Mouse (Mus musculus) intestine, postnatal 0 days (tissue): ENCODE results near the gene Swi5. TPM values are rescaled to one million over a fixed set of nuclear protein-coding genes. Genes with fewer than 3 reads are reported as not detected.

ENCODE experiments used
- ATAC-seq: fragments of 200-750 bp; cut with Nextera tagmentation; 2 replicates; pipeline ENCODE4 v1.8.0; 2017; ENCODE audit warnings: mild to moderate bottlenecking, moderate TSS enrichment, moderate library complexity
- H3K27ac ChIP-seq: fragments of 300-500 bp; sonication (generic); 2 replicates; pipeline ENCODE4 v1.5.1; 2014; ENCODE audit warnings: mild to moderate bottlenecking, low read depth, low read length, moderate library complexity
- H3K27me3 ChIP-seq: fragments of 300-500 bp; sonication (generic); replicated peaks from 2 replicates; pipeline ENCODE4 v1.6.1; 2014; ENCODE audit warnings: low read length, mixed read lengths; ENCODE audit not compliant: control insufficient read depth, insufficient read depth
- H3K36me3 ChIP-seq: fragments of 300-500 bp; sonication (generic); 2 replicates; pipeline ENCODE4 v1.6.1; 2014; ENCODE audit warnings: mild to moderate bottlenecking, moderate library complexity; ENCODE audit not compliant: control insufficient read depth, insufficient read depth
- H3K4me1 ChIP-seq: fragments of 300-500 bp; sonication (generic); replicated peaks from 2 replicates; pipeline ENCODE4 v1.6.1; 2014; ENCODE audit warnings: antibody characterized with exemption, low read length, mixed read lengths; ENCODE audit not compliant: control insufficient read depth, insufficient read depth
- H3K4me2 ChIP-seq: fragments of 300-500 bp; sonication (generic); replicated peaks from 2 replicates; pipeline ENCODE4 v1.6.1; 2014; ENCODE audit warnings: low read depth, mild to moderate bottlenecking, moderate library complexity
- H3K4me3 ChIP-seq: fragments of 300-500 bp; sonication (generic); 2 replicates; pipeline ENCODE4 v1.5.1; 2014; ENCODE audit warnings: low read depth, low read length
- H3K9ac ChIP-seq: fragments of 300-500 bp; sonication (generic); 2 replicates; pipeline ENCODE4 v1.6.1; 2014; ENCODE audit warnings: mild to moderate bottlenecking, low read depth, low read length
- H3K9me3 ChIP-seq: fragments of 300-500 bp; sonication (generic); 2 replicates; pipeline ENCODE4 v1.6.1; 2016; ENCODE audit warnings: mixed run types; ENCODE audit not compliant: control insufficient read depth
- CTCF ChIP-seq: sonication (generic); IDR thresholded peaks from 2 replicates; pipeline ENCODE4 v1.5.1; 2016; ENCODE audit warnings: low read depth, mild to moderate bottlenecking, control low read depth, antibody characterized with exemption, moderate library complexity
- WGBS: fragments of 180-500 bp; shearing (Covaris S2); extraction: QIAGEN DNeasy Blood & Tissue Kit; methylation state at CpG from one replicate; pipeline ENCODE4 v1.1.7; 2014; 5-methylcytosine and 5-hydroxymethylcytosine counted together
- polyA plus RNA-seq: library from polyadenylated mRNA; unstranded; fragments of >200 nt; fragmentation: Nextera tagmentation; extraction: Ambion mirVana; gene quantifications from 2 replicates; pipeline ENCODE4 v1.2.1, GENCODE M21; 2015

Swi5 gene
- polyA plus RNA-seq, 1 experiment from 2014 or later: 271 TPM

DNA sequence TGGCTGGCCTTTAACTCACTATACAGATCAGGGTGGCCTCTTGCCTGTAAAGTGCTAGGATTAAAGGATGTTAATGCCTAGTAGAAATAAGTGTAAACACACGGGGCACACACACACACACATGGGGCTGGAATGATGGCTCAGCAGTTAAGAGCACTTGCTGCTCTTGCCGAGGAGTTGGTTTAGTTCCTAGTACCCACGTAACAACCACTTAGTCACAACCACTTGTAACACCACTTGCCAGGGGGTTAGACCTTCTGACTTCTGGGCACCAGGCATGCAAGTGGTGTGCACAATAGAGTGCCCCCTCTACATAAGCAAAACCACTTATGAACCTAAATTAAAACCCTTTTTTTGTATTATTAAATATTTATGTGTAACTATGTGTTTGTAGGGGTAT lies 3.9 kb downstream of the Swi5 start:
- H3K27me3 ChIP-seq: no peaks in the 10 kb centered on the region
- H3K36me3 ChIP-seq: peaks cover 30% of the 10 kb centered on the region
- no peaks in the 10 kb centered on the region for H3K9me3 ChIP-seq
- 67% methylated on average over 3 of the region's 3 CpGs for WGBS
- H3K4me3 ChIP-seq: no peak overlapping the region
- H3K27ac ChIP-seq: no peak overlapping the region
- no peak for ATAC-seq
- H3K9ac ChIP-seq: no peak overlapping the region
- no peaks in the 10 kb centered on the region for H3K4me1 ChIP-seq
- no peak overlapping the region for H3K4me2 ChIP-seq
- TF ChIP-seq CTCF: no peak

DNA sequence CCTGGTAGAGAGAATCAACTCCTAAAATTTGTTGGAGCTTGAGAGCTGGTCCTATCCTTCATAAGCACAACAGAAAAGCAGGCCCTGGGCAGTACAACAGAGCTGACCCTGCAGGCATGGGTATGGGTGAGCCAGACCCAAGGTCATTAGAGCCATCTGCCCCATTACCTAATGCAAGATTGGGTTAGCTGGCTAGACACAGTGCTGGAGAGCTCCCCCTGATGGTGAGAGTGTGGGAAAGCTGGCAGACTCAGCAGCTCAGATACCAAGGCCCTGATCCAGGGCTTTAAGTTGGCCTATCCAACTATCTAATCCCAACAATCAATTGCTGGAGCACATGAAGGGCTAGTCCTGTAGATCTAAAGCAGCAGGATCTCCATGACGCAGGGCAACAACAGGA lies 5.1 kb downstream of the Swi5 start:
- Histone ChIP-seq H3K4me1 (no peaks in the 10 kb centered on the region), H3K9ac (no peak overlapping the region), H3K27ac (no peak overlapping the region), H3K4me2 (no peak overlapping the region), H3K27me3 (no peaks in the 10 kb centered on the region), H3K36me3 (peaks cover 42% of the 10 kb centered on the region), H3K4me3 (no peak overlapping the region), H3K9me3 (no peaks in the 10 kb centered on the region)
- no peak for ATAC-seq
- 77% methylated on average over 1 of the region's 1 CpGs for WGBS
- TF ChIP-seq CTCF: peak; percentile 87

DNA sequence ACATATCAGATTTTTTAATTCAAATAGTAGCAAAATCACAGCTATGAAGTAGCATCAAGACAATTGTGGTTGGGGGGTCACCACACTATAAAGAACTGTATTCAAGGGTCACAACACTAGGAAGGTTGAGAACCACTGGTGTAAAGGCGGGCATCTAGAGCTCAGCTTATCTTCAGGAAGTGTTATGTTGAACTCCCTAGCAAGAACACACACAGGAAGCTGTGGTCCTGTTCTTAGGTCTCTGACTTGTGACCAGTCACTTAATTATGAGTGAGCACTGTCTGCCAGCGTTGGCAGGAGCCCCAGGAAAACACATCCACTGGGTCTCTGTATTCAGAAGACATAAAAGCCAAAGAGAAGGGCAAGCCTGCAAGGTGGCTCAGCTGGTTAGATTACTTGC lies 5.6 kb downstream of the Swi5 start:
- 81% methylated on average over 2 of the region's 2 CpGs for WGBS
- Histone ChIP-seq H3K36me3 (peaks cover 46% of the 10 kb centered on the region), H3K9me3 (no peaks in the 10 kb centered on the region), H3K27me3 (no peaks in the 10 kb centered on the region), H3K27ac (no peak overlapping the region), H3K4me3 (no peak overlapping the region), H3K4me1 (no peaks in the 10 kb centered on the region), H3K4me2 (no peak overlapping the region), H3K9ac (no peak overlapping the region)
- no peak for ATAC-seq
- TF ChIP-seq CTCF: no peak

DNA sequence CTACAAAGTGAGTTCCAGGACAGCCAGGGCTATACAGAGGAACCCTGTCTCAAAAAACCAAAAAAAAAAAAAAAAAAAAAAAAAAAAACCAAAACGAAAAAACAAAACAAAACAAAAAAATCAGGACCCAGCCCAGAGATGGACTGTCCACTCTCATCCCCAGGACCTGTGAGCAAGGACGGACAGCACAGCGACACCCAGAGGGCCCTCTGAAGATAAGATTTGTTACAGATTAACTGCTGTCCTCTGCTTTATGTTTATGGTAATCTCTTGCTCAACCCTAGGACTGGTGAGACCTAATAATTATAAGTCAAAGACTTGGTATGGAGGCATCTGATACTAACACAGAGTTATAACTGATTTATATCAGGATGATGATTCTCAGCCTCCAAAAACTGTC lies 12.1 kb downstream of the Swi5 start:
- no peak overlapping the region for H3K9ac ChIP-seq
- H3K4me3 ChIP-seq: no peak overlapping the region
- no peaks in the 10 kb centered on the region for H3K4me1 ChIP-seq
- H3K9me3 ChIP-seq: no peaks in the 10 kb centered on the region
- ATAC-seq: 0 out of 2 replicates have a peak, but pooled peaks have one; percentile 33
- no peak overlapping the region for H3K27ac ChIP-seq
- peak; percentile 48 for TF ChIP-seq CTCF
- 54% methylated on average over 3 of the region's 3 CpGs for WGBS
- peaks cover 36% of the 10 kb centered on the region for H3K36me3 ChIP-seq
- H3K4me2 ChIP-seq: no peak overlapping the region
- H3K27me3 ChIP-seq: no peaks in the 10 kb centered on the region

DNA sequence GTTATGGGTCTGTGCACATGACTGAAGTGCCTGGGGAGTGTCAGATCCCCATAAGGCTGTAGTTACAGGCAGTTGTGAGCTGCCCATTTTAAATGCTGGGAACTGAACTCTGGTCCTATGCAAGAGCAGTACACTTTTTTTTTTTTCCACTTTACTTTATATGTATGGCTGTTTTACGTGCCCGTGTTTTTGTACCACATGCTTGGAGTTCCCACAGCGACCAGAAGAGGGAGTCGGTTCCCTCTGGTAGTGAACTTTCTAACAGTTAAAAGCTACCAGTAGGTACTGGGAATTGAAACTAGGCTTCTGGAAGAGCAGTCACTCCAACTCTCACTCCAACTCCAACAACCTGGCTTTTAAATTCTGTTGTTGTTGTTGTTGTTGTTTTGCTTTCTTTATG lies 27.2 kb downstream of the Swi5 start:
- Histone ChIP-seq H3K4me1 (0 out of 2 replicates have a peak, but pooled peaks cover 3% of the 10 kb centered on the region), H3K36me3 (peaks cover 30% of the 10 kb centered on the region), H3K4me3 (no peak overlapping the region), H3K4me2 (peak overlapping the region; percentile 71), H3K9ac (no peak overlapping the region), H3K27me3 (no peaks in the 10 kb centered on the region), H3K9me3 (no peaks in the 10 kb centered on the region), H3K27ac (no peak overlapping the region)
- 41% methylated on average over 4 of the region's 4 CpGs for WGBS
- TF ChIP-seq CTCF: peak; percentile 67
- no peak for ATAC-seq

DNA sequence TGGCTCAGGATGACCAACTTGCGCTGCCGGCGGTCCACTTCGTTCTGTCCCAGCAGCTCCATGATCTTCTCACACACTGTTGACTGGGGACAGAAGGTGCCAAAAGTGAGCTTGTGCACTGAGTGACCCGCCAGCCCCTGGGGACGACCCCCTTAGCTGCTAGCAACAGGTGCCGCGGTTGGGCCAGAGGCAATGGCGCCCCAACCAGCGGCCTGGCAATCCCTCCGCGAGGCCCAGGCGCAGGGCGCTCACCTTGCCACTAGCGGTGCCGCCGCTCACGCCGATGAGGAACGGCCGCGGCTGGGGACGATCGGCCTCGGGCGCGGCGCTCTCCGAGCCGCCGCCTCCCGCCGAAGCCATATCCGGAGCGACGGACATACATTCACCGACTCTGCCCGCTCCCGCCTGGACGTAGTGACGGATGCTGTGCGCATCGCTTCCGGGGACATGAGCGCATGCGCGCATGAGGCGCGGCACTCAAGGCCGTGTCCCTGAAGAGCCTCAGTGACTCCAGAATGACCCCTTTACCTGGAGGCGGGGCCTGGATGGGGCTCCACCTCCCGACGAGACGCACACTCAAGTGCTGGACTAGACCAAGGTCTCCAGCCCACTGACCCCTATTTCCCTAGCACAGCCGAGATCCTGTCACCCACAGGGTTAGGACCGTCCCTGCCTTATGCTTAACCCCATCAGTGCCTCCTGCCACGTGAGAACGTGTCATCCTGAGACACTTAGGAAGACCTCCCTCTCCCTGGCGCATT lies 28.0 kb downstream of the Swi5 start, which contains the start of gene Uck1:
TSS of gene Uck1 (minus strand) at position 503 of the 761 bp plus-strand sequence.
- peak; percentile 86 for ATAC-seq
- Histone ChIP-seq H3K9me3 (no peaks in the 10 kb centered on the region), H3K4me2 (peak within 1 kb of the TSS; percentile 71), H3K36me3 (peaks cover 32% of the 10 kb centered on the region), H3K4me3 (peak within 1 kb of the TSS; percentile 77), H3K27me3 (no peaks in the 10 kb centered on the region), H3K27ac (peak within 1 kb of the TSS; percentile 78), H3K9ac (peak within 1 kb of the TSS; percentile 73), H3K4me1 (0 out of 2 replicates have a peak, but pooled peaks cover 3% of the 10 kb centered on the region)
- under 1% methylated on average over 58 of the region's 59 CpGs for WGBS
- 0 out of 2 replicates have a peak, but pooled peaks have one; percentile 3 for TF ChIP-seq CTCF
